Mouse (Mus musculus) lung, postnatal 0 days (tissue): ENCODE results near the gene Aco1.

Experiments used
- CTCF ChIP-seq: IDR thresholded peaks from 2 replicates; pipeline ENCODE4 v1.5.1; 2016; ENCODE audit warnings: antibody characterized with exemption, mild to moderate bottlenecking
- EP300 ChIP-seq: IDR thresholded peaks from 2 replicates; pipeline ENCODE4 v1.6.1; 2016; ENCODE audit warnings: antibody characterized with exemption, mild to moderate bottlenecking, control low read depth

DNA sequence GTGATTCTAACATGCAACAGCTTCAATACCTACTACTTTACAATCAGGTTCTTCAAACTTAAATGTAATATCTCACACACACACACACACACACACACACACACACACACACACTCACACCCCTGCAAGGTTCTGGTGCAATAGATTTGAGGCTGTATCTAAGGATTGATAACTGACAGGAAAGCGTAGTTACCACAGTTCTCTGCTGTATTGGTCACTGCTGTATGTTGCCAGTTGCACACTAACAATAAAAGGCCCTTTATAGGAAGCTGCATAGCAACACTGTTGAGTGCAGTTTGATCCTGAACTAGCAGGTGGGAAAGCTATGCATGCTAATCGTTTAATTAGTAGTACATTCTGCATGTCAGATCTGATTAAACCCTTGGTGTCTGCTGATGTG is 52.5 kb downstream of the Aco1 start:
- no peak for TF ChIP-seq EP300
- no peak for TF ChIP-seq CTCF
